Mouse (Mus musculus): ENCODE results near the gene Grwd1. TPM values are rescaled to one million over a fixed set of nuclear protein-coding genes. Genes with fewer than 3 reads are reported as not detected.

Gene Grwd1
- polyA plus RNA-seq, 1 experiment = 14.9 TPM

DNA sequence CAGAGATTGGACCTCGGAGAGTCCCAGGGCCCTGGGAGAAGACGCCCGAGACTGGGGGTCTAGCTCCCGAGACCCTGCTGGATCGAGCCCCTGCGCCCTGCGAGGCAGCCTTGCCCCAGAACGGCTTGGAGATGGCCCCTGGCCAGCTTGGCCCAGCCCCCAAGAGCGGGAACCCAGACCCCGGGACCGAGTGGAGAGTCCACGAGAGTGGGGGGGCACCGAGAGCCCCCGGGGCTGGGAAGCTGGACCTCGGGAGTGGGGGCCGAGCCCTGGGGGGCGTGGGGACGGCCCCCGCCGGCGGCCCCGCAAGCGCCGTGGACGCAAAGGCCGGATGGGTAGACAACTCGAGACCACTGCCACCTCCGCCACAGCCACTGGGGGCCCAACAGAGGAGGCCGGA lies 35.8 kb downstream of the Grwd1 start:
- H3K27ac ChIP-seq (ENCODE audit: insufficient read depth, low read length) = no peak overlapping the region
- peaks cover 12% of the 10 kb centered on the region for H3K4me1 ChIP-seq (ENCODE audit: control insufficient read depth, insufficient read depth, low read length)
- H3K4me3 ChIP-seq (replicated peaks; ENCODE audit: insufficient read depth, low read depth, low read length) = no peak overlapping the region
- TF ChIP-seq CTCF (IDR thresholded peaks at IDR 0.05; ENCODE audit: borderline replicate concordance, insufficient read depth, low read depth, low read length) = no peak
- TF ChIP-seq POLR2A (IDR thresholded peaks at IDR 0.05; ENCODE audit: borderline replicate concordance, insufficient read depth, low read length) = no peak
- DNase-seq = peak; percentile 5 to 28
- WGBS = 79% methylated on average over 29 of the region's 29 CpGs
- H3K27me3 ChIP-seq (ENCODE audit: control insufficient read depth, insufficient read depth, low read length) = no peaks in the 10 kb centered on the region

- WGBS = 83% methylated on average over 44 of the region's 44 CpGs
- Histone ChIP-seq H3K4me3 (replicated peaks; ENCODE audit: insufficient read depth, low read depth, low read length) (no peak overlapping the region), H3K27me3 (ENCODE audit: control insufficient read depth, insufficient read depth, low read length) (no peaks in the 10 kb centered on the region), H3K4me1 (ENCODE audit: control insufficient read depth, insufficient read depth, low read length) (peaks cover 12% of the 10 kb centered on the region), H3K27ac (ENCODE audit: insufficient read depth, low read length) (no peak overlapping the region)
- DNase-seq = peak; percentile 6 to 18
- no peak for TF ChIP-seq CTCF (IDR thresholded peaks at IDR 0.05; ENCODE audit: borderline replicate concordance, insufficient read depth, low read depth, low read length)
- no peak for TF ChIP-seq POLR2A (IDR thresholded peaks at IDR 0.05; ENCODE audit: borderline replicate concordance, insufficient read depth, low read length)
Measured at GRCm38 (mm10) chr7:45793969-45794585, 36.7 kb downstream of the Grwd1 start.

DNA sequence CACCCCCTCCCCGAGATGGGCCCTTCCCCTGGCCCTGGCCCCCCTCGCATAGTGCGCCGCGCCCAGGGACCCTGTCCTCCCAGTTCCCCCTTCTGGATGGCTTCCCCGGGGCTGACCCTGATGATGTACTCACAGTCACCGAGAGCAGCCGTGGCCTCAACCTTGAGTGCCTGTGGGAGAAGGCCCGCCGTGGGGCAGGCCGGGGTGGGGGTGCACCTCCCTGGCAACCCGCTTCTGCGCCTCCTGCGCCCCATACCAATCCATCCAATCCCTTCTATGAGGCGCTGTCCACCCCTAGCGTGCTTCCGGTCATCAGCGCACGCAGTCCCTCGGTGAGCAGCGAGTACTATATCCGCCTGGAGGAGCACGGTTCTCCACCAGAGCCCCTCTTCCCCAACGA lies 37.5 kb downstream of the Grwd1 start:
- 86% methylated on average over 24 of the region's 24 CpGs for WGBS
- no peak overlapping the region for H3K4me3 ChIP-seq (replicated peaks; ENCODE audit: insufficient read depth, low read depth, low read length)
- H3K4me1 ChIP-seq (ENCODE audit: control insufficient read depth, insufficient read depth, low read length) = peaks cover 12% of the 10 kb centered on the region
- H3K27me3 ChIP-seq (ENCODE audit: control insufficient read depth, insufficient read depth, low read length) = no peaks in the 10 kb centered on the region
- no peak for TF ChIP-seq CTCF (IDR thresholded peaks at IDR 0.05; ENCODE audit: borderline replicate concordance, insufficient read depth, low read depth, low read length)
- no peak for TF ChIP-seq POLR2A (IDR thresholded peaks at IDR 0.05; ENCODE audit: borderline replicate concordance, insufficient read depth, low read length)
- H3K27ac ChIP-seq (ENCODE audit: insufficient read depth, low read length) = no peak overlapping the region
- DNase-seq = peak; percentile 9 to 15

DNA sequence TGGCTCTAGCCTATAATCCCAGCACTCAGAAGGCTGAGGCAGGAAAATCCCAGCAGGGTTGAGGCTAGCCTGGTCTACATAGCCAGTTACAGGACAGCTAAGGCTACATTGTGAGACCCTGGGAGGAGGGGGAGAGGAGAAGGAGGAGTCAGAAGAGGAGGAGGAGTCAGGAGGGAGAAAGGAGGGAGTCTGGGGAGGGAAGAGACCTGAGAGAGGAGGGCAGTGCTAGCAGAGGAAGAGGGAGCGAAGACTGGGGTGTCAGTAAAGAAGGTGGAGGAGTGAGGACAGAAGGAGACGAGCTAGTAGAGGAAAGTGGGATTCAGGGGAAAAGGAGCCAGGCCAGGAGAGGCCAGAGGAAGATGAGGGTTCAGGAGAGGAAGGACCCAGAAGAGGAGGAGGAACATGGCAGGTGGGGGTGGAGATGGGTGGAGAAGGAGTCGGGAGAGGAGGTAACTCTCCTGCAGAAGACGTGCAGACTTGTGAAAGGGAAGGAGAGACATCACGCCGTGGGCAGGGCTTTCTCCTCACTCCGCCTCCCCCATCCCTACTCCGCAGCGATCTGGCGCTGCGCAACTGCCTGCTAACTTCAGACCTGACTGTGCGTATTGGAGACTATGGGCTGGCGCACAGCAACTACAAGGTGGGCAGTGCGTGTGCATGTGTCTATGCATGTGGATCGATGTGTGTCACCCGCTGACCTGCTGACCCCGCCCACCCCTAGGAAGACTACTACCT lies 38.8 kb downstream of the Grwd1 start:
- no peak overlapping the region for H3K4me3 ChIP-seq (replicated peaks; ENCODE audit: insufficient read depth, low read depth, low read length)
- H3K4me1 ChIP-seq (ENCODE audit: control insufficient read depth, insufficient read depth, low read length) = 0 out of 2 replicates have a peak, but pooled peaks cover 3% of the 10 kb centered on the region
- 74% methylated on average over 17 of the region's 17 CpGs for whole genome bisulfite sequencing
- no peak overlapping the region for H3K27ac ChIP-seq (ENCODE audit: insufficient read depth, low read length)
- no peaks in the 10 kb centered on the region for H3K27me3 ChIP-seq (ENCODE audit: control insufficient read depth, insufficient read depth, low read length)
- TF ChIP-seq POLR2A (IDR thresholded peaks at IDR 0.05; ENCODE audit: borderline replicate concordance, insufficient read depth, low read length) (no peak), CTCF (IDR thresholded peaks at IDR 0.05; ENCODE audit: borderline replicate concordance, insufficient read depth, low read depth, low read length) (no peak)
- peak; percentile 6 to 10 for DNase-seq

GRCm38 (mm10) chr7:45790721-45791120 lies 40.0 kb downstream of the Grwd1 start:
- no peaks in the 10 kb centered on the region for H3K27me3 ChIP-seq (ENCODE audit: control insufficient read depth, insufficient read depth, low read length)
- 58% methylated on average over 6 of the region's 6 CpGs for WGBS
- peak in 1 of 2 experiments; percentile 13 for DNase-seq
- TF ChIP-seq CTCF (IDR thresholded peaks at IDR 0.05; ENCODE audit: borderline replicate concordance, insufficient read depth, low read depth, low read length) (no peak), POLR2A (IDR thresholded peaks at IDR 0.05; ENCODE audit: borderline replicate concordance, insufficient read depth, low read length) (no peak)
- no peak overlapping the region for H3K4me3 ChIP-seq (replicated peaks; ENCODE audit: insufficient read depth, low read depth, low read length)
- no peak overlapping the region for H3K27ac ChIP-seq (ENCODE audit: insufficient read depth, low read length)
- 0 out of 2 replicates have a peak, but pooled peaks cover 3% of the 10 kb centered on the region for H3K4me1 ChIP-seq (ENCODE audit: control insufficient read depth, insufficient read depth, low read length)

- 86% methylated on average over 22 of the region's 22 CpGs for WGBS
- peak in 1 of 2 experiments; percentile 39 for DNase-seq
- TF ChIP-seq POLR2A (IDR thresholded peaks at IDR 0.05; ENCODE audit: borderline replicate concordance, insufficient read depth, low read length) = no peak
- no peak for TF ChIP-seq CTCF (IDR thresholded peaks at IDR 0.05; ENCODE audit: borderline replicate concordance, insufficient read depth, low read depth, low read length)
Measured at GRCm38 (mm10) chr7:45787642-45788041, 43.1 kb downstream of the Grwd1 start.

DNA sequence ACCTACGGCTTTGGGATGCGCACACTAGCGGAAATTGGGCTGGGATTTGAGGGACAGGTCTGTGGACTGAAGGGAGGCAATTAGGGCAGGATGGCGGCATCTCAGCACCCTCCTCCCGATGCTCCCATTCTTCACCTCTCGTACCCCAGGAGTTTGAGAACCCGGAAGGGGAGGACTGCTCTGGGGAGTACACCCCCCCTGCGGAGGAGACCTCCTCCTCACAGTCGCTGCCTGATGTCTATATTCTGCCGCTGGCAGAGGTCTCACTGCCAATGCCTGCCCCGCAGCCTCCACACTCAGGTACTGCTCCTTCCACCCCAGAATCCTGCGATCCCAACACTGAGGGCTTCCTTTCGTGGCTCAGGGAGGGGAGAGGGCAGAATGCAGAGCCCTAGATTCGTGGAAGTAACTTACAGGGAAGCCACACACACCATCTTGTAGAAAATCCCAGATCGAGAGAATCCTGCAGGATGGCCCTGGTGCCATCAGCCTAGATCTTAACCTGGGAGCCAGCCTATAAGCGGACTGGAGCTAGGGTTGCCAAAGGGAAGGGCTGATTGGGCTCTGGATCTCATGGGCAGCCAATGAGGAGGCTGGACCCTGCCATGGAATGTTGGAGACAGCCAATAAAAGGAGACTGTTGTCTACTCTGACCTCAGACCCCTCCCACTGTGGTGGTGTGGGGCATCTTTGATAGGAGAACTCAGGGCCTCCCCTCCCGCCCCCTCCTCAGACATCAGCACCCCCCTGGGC lies 43.9 kb downstream of the Grwd1 start:
- H3K27me3 ChIP-seq (ENCODE audit: control insufficient read depth, insufficient read depth, low read length) = no peaks in the 10 kb centered on the region
- H3K4me3 ChIP-seq (replicated peaks; ENCODE audit: insufficient read depth, low read depth, low read length) = peak overlapping the region; percentile 67
- no peak for TF ChIP-seq CTCF (IDR thresholded peaks at IDR 0.05; ENCODE audit: borderline replicate concordance, insufficient read depth, low read depth, low read length)
- TF ChIP-seq POLR2A (IDR thresholded peaks at IDR 0.05; ENCODE audit: borderline replicate concordance, insufficient read depth, low read length) = peak; percentile 46; the same call in 1 of the 2 replicates
- H3K4me1 ChIP-seq (ENCODE audit: control insufficient read depth, insufficient read depth, low read length) = no peaks in the 10 kb centered on the region
- peak; percentile 70 to 85 for DNase-seq
- 15% methylated on average over 17 of the region's 17 CpGs for WGBS
- peak overlapping the region; percentile 22 for H3K27ac ChIP-seq (ENCODE audit: insufficient read depth, low read length)

More at GRCm38 (mm10) chr7:45787642-45788041, 43.1 kb downstream of the Grwd1 start:
- Histone ChIP-seq H3K4me3 (replicated peaks; ENCODE audit: insufficient read depth, low read depth, low read length) (no peak overlapping the region), H3K27ac (ENCODE audit: insufficient read depth, low read length) (no peak overlapping the region), H3K4me1 (ENCODE audit: control insufficient read depth, insufficient read depth, low read length) (0 out of 2 replicates have a peak, but pooled peaks cover 3% of the 10 kb centered on the region), H3K27me3 (ENCODE audit: control insufficient read depth, insufficient read depth, low read length) (no peaks in the 10 kb centered on the region)

Measured in cerebellum, adult 2 months (tissue).